Mouse (Mus musculus): ENCODE measurements around the gene Ube2d1.

DNA sequence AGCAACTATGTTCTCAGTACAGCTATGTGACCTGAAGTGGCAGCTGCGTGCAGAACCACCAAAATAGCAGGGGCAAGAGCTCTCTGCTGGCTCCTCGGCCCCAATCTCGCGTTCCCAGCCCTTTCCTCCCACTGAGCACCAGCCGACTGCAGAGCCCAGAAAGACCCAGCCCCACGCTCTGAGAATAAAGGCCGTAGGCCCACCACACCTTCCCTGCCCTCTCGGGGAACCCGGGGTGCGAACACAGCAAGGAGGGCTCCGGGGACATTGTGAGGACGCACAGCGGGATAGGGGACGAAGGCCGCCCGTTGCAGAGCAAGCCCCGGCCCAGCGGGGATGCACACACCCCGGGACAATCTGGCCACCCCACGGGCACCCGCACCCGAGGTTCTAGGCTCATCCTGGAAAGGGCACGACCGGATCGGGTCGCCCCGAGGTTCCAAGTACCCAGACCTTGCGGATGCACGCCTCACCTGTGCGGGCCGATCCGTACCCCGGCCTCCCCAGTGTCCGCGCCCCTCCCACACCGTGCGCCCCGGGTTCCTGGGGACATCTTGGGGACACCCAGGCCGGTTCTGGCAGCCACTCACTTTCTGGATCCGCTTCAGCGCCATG lies 444 bp downstream of the Ube2d1 start:
- TF ChIP-seq CTCF (IDR thresholded peaks at IDR 0.05; ENCODE audit: low read depth, low read length): no peak
- no peak for TF ChIP-seq POLR2A (IDR thresholded peaks at IDR 0.05; ENCODE audit: insufficient read depth, low read length)
- no peak for TF ChIP-seq EP300 (IDR thresholded peaks at IDR 0.05; ENCODE audit: insufficient read depth, low read depth, low read length)
